Mouse (Mus musculus) mature B cell (primary cell): ENCODE results near the gene Prpf19.

Experiments used
- in situ Hi-C: fragments of 300-500 bp; cut with MboI; formaldehyde crosslinking; loops from 2 replicates; pipeline ENCODE4 v1.14.3; 2019

Gene Prpf19

DNA sequence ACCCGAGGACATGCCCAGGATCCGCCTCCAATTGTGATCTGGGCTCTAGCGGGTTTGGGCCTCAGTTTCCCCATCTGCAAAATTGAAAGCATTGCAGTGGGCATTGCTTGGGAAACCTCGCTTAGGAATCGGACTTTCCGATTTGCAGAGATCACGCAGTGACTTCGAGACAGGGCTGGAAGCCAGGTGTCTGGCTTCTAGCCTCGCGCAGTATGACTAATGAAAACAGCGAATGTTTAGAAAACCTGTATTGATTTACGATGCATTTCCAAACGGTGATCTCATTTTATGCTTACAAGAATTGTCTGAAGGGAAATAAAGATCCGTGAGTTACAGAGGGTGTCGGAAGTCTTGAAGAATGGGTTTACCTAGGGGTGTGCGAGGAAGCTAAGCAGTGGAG is 677 bp downstream of the Prpf19 start:
- in situ Hi-C loops, result no loop called here

DNA sequence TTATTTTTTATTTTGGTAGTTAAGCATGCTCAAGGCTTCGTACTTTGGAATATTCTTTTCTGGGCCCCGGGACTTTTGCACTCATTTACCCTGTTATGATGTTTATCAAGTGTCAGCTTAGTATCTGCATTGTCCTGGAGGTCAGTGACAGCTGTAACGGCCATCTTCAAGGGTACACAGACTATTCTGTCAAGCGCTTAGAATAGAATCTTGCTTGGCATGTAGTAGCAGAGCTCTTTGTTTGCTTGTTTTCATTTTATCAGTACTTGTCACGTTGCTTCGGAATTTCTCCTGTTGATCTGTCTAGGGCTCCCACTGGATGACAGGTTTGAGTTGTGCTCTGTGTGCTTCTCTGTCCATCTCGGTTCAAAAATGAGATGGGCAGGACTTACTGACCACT is 1.8 kb downstream of the Prpf19 start:
- in situ Hi-C loops, result no loop called here

DNA sequence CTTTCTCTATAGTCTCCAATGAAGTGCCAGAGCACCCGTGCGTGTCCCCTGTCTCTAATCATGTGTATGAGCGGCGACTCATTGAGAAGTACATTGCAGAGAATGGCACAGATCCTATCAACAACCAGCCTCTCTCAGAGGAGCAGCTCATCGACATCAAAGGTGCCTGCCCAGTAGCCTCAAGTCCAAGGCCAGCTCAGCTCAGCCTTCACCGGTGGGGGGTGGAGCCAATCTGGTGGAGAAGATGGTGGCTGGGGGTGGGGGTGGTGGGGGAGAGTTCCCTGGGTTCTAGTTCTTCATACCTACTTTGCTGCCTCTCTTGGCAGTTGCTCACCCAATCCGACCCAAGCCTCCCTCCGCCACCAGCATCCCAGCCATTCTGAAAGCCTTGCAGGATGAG is 2.5 kb downstream of the Prpf19 start:
- in situ Hi-C loops, result no loop called here

DNA sequence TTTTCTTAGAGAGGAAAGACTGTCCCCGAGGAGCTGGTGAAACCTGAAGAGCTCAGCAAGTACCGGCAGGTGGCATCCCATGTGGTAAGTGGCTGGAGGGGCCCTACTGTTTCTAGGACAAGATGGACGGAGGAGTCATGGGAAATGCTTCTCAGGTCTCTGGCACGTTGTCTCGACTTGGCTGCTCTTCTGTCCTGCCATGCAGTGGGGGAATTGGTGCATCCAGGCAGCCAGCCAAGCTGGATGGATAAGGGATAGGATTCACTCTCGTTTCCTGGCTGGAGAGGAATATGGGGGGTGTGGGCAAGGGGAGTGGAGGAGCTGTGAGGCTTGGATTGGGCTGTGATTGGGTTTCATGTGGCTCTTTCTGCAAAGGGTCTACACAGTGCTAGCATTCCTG is 5.3 kb downstream of the Prpf19 start:
- in situ Hi-C loops, result no loop called here

DNA sequence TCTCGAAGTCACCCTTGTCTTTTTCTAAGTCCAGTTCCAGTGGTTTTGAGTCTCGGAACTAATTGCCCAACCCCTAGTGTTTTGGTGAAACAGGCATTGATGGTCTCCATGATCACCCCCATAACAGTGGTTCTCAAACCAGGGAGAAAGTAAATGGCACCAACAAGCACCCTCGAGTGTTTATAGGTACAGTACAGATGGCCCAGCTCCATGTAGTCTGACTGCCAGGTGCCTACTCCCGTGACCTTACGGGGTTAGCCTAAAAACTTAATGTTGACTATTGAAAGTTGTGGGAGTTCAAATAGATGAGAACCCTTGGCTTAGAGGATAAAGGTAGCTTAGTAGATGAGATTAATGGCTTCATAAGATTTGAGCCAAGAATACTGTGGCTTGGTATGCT is 6.0 kb downstream of the Prpf19 start:
- in situ Hi-C loops, result no loop called here

DNA sequence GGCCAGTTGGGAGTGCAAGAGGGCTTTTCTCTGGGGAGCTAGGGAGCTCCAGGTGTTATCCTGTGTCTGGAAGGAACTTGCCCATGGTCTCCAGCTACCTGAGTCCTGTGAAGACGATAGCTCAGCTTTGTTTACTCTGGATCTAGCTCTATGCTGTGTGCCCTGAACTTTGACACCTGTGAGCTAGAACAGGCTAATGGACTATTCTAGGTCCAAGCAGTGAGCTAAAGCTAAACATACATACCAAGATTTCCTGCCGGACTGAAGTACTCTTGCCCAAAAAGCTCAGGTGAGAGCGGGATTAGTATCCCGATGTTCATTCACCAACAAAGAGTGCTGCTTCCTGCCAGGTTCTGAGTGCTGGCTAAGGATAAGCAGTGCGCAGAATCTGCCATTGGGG is 9.5 kb downstream of the Prpf19 start:
- in situ Hi-C loops, result no loop called here

DNA sequence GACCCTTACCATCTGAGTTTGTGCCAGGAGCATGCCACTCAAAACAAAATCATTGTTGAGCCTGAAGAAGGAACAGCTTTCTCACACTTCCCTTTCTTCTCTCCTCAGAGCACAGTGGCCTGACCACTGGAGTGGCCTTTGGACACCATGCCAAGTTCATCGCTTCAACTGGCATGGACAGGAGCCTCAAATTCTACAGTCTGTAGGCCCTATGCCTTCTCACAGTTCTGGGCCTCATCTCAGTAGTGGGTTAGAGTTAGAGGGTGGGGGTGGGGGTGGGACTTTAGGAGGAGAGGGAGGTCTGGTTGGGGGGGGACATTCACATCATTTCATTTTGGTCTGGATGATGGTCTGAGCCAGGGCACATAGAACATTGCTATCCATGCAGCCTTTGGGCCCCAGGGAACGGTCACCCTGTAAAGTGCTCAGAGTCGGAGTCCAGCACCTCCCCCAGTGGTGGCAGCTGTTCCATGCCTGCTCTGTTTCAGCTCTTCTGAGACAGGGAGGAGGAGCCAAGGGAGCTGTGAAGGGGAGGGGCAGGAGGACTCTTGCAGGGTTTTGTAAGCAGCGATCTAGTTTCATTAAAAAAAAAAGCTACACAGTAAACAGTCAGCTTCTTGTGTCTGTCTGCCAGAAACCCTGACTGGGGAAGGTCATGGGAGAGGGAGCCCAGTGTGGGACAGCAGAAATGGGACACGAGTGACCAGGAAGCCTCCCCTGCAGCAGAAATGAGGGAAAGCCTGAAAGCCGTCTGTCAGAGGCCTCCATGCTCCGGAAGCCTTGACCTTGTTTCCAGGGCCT is 10.1 kb downstream of the Prpf19 start:
- in situ Hi-C loops, result no loop called here

DNA sequence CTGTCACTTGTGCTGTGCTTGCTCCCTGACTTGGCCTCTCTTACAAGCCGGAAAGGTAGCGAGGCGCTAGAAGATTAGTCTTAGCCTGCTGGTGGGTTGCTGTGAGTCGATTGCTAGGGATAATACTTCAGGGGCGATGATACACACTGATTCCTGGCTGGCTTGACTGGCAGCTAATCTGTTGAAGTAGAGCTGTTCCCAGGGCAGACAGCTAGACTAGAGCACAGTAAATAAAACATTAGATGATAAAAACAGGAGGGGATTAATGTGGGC is 10.6 kb downstream of the Prpf19 start:
- in situ Hi-C loops, result no loop called here

DNA sequence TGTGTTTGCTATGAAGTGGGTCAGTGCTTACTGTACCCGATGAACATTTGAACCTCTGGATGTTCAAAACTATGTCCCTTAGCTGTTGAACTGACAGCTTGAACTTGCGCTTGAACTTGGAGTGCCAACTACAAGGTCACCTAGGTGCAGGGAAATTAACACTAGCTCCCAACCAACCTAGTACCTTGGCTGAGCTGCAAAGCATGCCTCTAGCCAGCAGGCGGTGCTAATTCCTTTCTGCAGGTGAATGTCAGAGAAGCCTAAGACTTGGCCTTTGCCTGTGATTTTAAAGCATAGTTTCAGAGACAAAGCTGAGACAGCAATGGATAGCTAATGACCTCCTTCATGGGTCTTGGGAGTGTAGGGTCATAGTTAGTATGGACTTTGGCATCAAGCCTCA is 12.9 kb downstream of the Prpf19 start:
- in situ Hi-C loops, result no loop called here

DNA sequence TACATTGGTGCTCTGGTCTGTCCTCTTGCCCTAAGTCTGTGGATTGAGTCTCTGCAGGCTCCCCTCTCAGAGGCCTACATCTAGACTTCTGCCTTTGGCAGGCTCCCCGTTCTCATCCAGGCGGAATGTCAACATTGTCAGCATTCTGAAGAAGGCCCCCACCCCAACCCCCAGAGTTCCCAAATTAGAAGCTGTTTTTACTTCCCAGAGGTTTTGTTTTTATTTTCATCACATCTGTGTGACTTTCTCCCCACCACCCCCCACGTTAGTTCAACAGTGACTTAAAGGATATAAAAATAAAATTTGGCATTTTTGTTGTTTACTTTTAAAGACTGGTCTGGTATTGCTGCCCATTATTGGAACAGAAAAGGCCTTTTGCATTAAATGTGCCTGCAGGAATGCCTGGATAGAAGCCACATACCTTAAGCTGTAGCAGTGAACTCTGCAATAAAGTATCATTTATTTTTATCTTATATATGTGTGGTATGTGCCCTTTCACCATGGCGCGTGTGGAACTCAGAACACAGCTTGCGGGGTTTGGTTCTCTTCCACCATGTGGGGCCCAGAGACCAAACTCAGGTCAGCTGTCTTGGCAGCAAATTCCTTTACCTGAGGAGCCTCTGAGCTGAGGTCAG is 14.2 kb downstream of the Prpf19 start:
- in situ Hi-C loops, result no loop called here

DNA sequence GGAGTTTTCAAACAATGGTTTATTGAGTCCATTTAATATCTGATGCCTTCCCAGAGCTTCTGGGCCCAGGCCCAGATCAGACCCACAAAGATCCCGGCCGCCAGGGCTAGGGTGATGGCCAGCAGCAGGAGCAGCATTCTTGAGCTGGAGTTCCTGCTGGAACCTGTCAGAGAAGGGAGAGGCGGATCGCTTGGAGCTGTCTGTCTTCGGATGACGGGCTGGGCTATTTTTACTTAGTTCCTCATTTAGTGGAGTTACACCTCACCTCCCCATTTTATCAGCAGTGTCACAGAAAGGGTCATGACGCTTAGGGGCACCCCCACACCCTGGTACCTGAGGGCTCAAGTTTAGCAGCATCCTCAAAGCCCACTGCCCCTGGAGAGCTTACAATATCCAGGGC is 19.3 kb downstream of the Prpf19 start:
- in situ Hi-C loops, result no loop called here

DNA sequence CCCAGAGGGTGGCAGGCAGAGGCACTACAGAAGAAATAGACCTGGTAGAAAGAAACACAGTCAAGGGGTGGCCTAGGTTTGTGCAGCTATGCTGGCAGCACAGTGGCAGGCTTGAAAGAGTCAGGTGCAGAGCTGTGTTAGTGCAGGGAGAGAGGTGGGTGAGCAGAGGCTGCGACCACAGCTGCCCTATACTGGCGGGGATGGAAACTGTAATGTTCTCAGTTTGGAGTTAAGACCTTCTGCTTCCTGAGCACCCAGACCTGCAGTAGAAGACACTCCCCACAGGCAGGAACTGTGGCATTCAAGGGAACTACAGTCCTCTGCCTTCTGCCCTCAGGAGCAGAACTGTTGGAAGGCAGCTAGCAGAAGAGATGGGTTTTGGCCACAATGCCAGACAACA is 19.8 kb downstream of the Prpf19 start:
- in situ Hi-C loops, result no loop called here

DNA sequence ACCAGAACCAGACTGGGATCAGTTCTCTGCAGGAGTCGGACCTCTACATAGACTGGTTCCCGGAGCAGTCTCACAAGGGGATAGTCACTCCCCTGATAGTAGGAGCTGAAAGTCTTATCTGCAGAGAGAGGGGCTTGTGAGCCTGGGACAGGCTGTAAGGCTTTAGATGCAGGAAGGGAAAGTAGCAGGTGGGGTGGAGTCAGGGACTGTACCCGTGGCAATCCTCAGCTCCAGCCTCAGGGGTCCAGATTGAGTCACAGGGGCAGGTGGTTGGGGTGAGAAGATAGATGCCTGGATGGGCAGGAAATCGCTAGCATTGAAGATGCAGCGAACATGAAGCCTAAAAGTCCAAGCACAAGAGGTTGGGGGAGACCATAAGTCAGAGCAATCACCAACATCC is 21.5 kb downstream of the Prpf19 start:
- in situ Hi-C loops, result no loop called here

DNA sequence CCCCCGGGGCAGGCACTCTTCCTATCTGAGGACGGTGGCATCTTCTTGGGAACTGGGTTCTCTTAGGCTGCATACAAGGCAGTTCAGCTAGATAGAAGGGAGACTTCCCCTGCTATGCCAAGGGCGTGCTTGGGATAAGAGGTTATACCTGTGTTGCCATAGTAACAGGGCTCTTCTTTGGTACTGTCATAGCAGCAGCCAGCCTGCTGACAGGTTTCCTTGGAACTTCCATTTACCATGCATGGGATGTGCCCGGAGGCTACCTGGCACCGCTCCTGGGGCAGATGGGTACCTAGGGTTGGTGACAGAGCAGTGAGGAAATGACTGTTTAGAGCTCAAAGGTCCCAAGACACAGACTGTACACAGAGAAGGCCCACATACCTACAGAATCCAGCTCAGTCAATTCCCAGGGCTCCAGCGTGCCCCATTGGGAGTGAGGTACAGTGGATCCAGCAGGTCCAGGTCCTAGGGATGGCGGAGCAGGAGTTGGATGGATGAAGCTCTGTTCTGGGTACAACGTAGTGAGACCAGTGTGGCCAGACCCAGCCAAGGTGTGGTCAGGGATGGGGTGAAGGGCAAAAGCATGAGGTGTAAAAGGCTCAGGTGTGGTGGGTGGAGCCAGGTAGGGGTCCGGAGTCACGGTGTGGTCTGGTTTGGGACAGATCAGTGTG is 23.4 kb downstream of the Prpf19 start:
- in situ Hi-C loops, result no loop called here

DNA sequence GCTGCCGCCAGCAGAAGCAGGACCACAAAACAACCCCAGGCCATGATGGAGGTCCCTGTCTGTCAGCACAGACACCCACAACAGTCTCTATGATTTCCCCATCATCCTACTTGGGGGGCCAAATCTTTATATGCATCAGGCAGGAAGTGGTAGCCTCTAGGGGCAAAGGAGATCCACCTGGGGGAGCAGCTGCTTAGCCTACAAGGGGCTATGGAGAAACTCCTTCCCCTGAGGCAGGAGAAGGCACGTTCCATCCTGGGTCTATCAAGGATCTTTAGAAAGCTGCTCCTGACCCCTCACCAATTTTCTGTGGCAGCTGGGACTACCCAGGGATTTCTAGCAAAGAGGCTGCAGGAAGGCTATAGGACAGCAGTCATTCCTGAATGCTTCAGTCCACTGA is 25.5 kb downstream of the Prpf19 start, which contains the start of gene Zp1:
Gene Zp1 (minus strand): TSS at position 101 of the 400 bp plus-strand sequence.
- in situ Hi-C loops, result no loop called here

DNA sequence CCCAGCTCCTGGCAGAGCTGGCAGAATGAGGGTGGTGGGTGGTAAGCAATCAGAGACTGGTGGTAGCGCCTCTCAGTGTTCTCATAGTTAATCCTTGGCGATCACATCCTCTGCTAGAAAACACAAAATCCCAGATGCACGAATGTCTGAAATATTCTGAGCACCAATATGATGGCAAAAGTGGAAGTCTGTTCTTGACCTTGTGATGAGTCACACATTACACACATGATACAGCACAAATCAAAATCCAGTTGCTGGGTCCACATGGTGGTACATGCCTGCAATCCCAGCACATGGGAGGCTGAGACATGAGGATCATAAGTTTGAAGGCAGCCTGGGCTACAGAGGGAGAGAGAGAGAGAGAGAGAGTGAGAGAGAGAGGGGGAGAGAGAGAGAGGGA is 26.0 kb downstream of the Prpf19 start:
- in situ Hi-C loops, result no loop called here

DNA sequence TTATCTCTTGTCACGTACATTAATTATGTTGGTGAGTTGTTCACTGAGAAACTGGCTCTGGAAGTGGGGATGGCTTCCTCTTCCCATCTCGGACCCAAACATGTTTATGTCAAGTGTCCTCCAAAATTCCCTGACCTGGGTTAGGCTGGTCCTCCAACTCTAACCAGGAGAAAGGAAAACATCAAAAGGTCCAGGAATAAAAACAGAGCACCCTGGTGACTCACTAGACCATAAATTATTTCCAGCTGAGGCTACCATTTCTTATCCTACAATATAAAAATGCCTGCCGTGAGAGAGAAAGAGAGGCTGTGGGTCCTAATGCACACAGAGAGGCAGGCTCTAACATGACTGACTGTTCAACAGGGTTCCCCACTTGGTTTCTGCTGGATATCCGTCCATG is 29.2 kb downstream of the Prpf19 start:
- in situ Hi-C loops, result no loop called here

DNA sequence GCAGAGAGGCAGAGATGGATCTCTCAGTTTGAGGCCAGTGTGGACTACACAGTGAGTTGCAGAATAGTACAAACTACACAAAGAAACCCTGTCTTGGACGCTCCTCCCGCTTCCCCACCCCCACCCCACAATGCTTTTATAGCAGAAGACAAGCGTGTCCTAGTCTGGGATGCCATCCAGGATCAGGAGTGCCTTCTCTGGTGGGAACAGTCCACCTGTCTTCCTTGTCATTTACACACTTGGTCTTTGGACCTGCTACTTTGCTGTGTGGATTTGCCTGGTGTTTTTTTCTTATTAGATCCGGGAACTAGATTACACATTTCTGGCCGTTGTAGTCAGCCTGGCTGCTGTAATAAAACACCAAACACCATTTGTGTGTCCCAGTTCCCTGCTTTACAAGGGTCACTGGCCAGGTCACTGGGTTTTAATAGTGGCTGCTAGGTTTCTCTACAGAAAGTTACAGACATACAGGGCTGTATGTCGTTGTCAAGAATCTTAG is 31.1 kb downstream of the Prpf19 start:
- in situ Hi-C loops, result no loop called here

DNA sequence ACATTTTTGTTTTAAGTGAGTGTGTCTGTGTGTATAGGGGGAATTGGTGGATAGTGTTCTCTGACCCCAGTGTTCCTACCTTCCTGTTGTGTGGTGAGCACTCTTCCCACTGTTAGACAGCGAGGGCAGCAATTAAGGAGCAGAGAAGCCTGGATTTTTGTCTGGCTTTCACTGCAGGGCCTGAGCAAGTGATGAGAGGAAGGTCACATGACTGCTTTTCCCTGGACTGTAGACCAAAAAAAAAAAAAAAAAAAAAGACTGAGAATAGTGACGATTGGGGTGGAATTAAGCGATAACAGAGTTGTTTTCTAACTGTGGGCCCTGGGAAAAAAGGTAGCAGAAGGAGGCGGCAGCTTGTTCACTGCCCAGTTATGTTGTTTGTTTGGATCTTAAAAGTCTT is 31.6 kb downstream of the Prpf19 start:
- in situ Hi-C loops, result no loop called here

DNA sequence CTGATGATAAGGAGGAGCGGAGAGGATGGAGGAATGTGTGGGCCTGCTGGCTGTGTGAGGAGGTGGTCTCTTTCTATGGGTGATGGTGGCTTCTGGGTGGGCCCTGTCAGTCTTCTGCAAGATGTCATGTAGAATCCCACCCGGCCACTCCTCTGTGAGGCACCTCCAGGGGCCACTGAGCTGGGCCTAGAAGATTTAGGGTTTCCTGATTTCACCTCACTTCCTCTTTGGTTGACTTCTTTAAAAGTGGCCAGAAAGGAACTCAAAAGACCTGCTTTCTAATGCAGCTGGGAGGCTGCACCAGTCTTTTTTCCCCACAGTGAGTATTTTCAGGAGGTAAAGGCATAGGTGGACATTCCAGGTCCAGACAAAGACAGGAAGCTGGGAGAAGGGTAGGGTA is 35.6 kb downstream of the Prpf19 start:
- in situ Hi-C loops, result no loop called here

DNA sequence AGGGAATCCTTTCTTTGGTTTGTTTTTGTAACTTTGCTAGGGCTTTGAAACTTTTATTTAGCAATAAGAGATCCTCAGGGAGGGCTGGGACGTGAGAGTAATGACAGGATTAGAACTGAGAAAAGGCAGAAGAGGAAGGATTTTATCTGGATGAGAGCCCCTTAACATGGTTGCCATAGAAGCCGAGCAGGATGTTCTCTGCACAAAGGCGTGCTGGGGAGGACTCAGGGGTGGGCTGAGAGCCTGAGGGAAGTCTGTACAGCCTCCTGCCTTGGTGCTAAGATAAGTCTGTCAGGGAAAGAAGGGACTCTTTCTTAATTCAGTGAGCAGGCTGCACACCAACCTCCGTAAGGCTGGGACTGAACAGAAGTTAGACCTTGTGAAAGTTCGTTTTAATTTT is 40.0 kb downstream of the Prpf19 start:
- in situ Hi-C loops, result no loop called here

DNA sequence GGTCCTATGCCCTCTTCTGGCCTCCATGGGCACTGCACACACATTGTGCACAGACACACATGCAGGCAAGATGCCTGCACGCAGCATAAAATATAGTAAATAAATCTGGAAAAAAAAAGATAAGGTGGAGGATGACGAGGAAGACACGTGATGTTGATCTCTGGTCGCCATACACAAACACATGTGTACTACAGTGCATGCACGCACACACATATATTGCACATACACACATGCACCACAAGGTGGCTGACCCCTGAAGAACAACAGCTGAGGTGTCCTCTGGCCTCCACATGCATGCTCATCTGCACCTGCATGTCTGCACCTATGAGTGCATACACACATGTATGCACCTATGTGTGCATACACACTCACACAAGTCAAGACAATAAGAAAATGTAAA is 41.0 kb downstream of the Prpf19 start:
- in situ Hi-C loops, result no loop called here

DNA sequence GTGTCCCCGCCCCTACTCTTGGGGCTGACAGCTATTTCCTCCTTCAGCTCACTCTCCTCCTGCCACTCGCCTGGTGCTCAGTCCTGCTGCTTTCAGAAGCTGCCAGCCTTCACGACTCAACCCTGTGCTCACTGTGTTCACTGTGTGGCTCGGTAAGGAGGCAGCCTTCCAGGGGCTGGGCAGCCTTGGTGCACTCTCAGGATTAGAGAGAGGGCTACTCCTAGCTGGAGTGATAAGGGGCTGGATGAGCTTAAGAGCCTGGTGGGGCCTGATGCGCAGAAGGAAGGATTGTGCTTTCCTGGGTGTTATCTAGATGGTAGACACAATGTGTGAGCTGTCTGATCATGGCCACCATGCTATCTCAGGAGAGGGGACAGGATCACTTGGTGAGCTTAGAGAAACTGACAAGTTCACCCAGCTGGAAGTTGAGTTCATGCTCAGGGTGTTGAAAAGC is 42.1 kb downstream of the Prpf19 start, which contains the start of gene Ptgdr2:
Gene Ptgdr2 (plus strand): TSS at position 51 of the 454 bp plus-strand sequence.
- in situ Hi-C loops, result no loop called here
